Mouse (Mus musculus) CH12.LX (cell line): Measurements from ENCODE around the gene Fam117a. TPM values are rescaled to one million over a fixed set of nuclear protein-coding genes. Genes with fewer than 3 reads are reported as not detected.

Source experiments
- DNase-seq: peaks from one replicate; pipeline ENCODE4 v3.0.0-alpha.2; 2013; ENCODE audit errors: extremely low read depth
- H3K27ac ChIP-seq: 2 replicates; pipeline ENCODE4 v1.5.1; 2012; ENCODE audit warnings: low read depth, mild to moderate bottlenecking, control low read depth, moderate library complexity; ENCODE audit not compliant: insufficient read depth
- H3K27me3 ChIP-seq: replicated peaks from 2 replicates; pipeline ENCODE3; 2012; ENCODE audit warnings: inconsistent platforms
- H3K36me3 ChIP-seq, 2 experiments: replicated peaks in 1 of 2; 2 replicates each; pipeline versions ENCODE3 to v1.6.1; 2012; ENCODE audit warnings: inconsistent platforms in 1 of 2, low read length in 1 of 2, mild to moderate bottlenecking in 1 of 2, mixed read lengths in 1 of 2, moderate library complexity in 1 of 2; ENCODE audit not compliant: control insufficient read depth in 1 of 2, insufficient read depth in 1 of 2
- H3K4me1 ChIP-seq, 2 experiments: 2 replicates each; pipeline ENCODE4 v1.6.1; 2012; ENCODE audit warnings: inconsistent platforms in 1 of 2, moderate library complexity in 1 of 2; ENCODE audit not compliant: insufficient read depth in 2 of 2, control insufficient read depth in 1 of 2
- H3K4me2 ChIP-seq: 2 replicates; pipeline ENCODE4 v1.6.1; 2012; ENCODE audit warnings: low read depth, mild to moderate bottlenecking, control low read depth; ENCODE audit not compliant: poor library complexity, insufficient read depth, severe bottlenecking
- H3K4me3 ChIP-seq, 3 experiments: fragments of 150-350 bp in 1 of 3; sonication (generic) in 1 of 3; replicated peaks in 1 of 3; 2 replicates each; pipeline versions ENCODE3 to v1.5.1; 2011 to 2012; ENCODE audit warnings: low read depth in 2 of 3, low read length in 2 of 3, mild to moderate bottlenecking in 2 of 3, moderate library complexity in 2 of 3, control low read depth in 1 of 3, improper control_type of control experiment in 1 of 3, inconsistent platforms in 1 of 3, mixed read lengths in 1 of 3; ENCODE audit not compliant: poor library complexity in 1 of 3
- H3K79me2 ChIP-seq: replicated peaks from 2 replicates; pipeline ENCODE4 v1.6.1; 2012; ENCODE audit warnings: mild to moderate bottlenecking, moderate library complexity; ENCODE audit not compliant: control insufficient read depth, poor library complexity, insufficient read depth, severe bottlenecking; ENCODE audit errors: extremely low read depth
- H3K9ac ChIP-seq: 2 replicates; pipeline ENCODE4 v1.6.1; 2012; ENCODE audit warnings: low read depth, mild to moderate bottlenecking, control low read depth, moderate library complexity; ENCODE audit not compliant: insufficient read depth
- H3K9me3 ChIP-seq: replicated peaks from 2 replicates; pipeline ENCODE3; 2012; ENCODE audit warnings: low read length, inconsistent platforms, mixed read lengths
- BHLHE40 ChIP-seq: IDR thresholded peaks from 2 replicates; pipeline ENCODE4 v1.6.1; 2011; ENCODE audit warnings: mild to moderate bottlenecking, low read depth, low read length, improper control_type of control experiment
- CHD1 ChIP-seq: IDR thresholded peaks from 2 replicates; pipeline ENCODE4 v1.6.1; 2012; ENCODE audit warnings: low read depth, low read length, improper control_type of control experiment, inconsistent platforms
- CHD2 ChIP-seq: IDR thresholded peaks from 2 replicates; pipeline ENCODE4 v1.6.1; 2011; ENCODE audit warnings: low read length, improper control_type of control experiment
- CTCF ChIP-seq, 2 experiments: IDR thresholded peaks in 1 of 2; conservative IDR thresholded peaks in 1 of 2; 2 replicates each; pipeline ENCODE4 v1.5.1; 2011 to 2012; ENCODE audit warnings: low read depth in 2 of 2, low read length in 2 of 2, improper control_type of control experiment in 1 of 2, inconsistent platforms in 1 of 2, mild to moderate bottlenecking in 1 of 2, moderate library complexity in 1 of 2
- E2F4 ChIP-seq: IDR thresholded peaks from 2 replicates; pipeline ENCODE4 v1.6.1; 2011; ENCODE audit warnings: low read depth, low read length, improper control_type of control experiment; ENCODE audit not compliant: insufficient replicate concordance
- ELF1 ChIP-seq: IDR thresholded peaks from 2 replicates; pipeline ENCODE4 v1.6.1; 2014; ENCODE audit warnings: low read depth, mild to moderate bottlenecking, inconsistent platforms, low read length, improper control_type of control experiment
- EP300 ChIP-seq: IDR thresholded peaks from 2 replicates; pipeline ENCODE4 v1.6.1; 2011; ENCODE audit warnings: low read length, improper control_type of control experiment
- ETS1 ChIP-seq: conservative IDR thresholded peaks from 2 replicates; pipeline ENCODE4 v1.6.1; 2012; ENCODE audit warnings: low read depth, mild to moderate bottlenecking, inconsistent platforms, low read length, improper control_type of control experiment, moderate library complexity
- GABPA ChIP-seq: IDR thresholded peaks from 2 replicates; pipeline ENCODE4 v1.6.1; 2012; ENCODE audit warnings: low read depth, low read length, improper control_type of control experiment, inconsistent platforms; ENCODE audit not compliant: insufficient replicate concordance
- HCFC1 ChIP-seq: IDR thresholded peaks from 2 replicates; pipeline ENCODE4 v1.6.1; 2012; ENCODE audit warnings: low read depth, mild to moderate bottlenecking, inconsistent platforms, low read length, improper control_type of control experiment
- IRF4 ChIP-seq: IDR thresholded peaks from 2 replicates; pipeline ENCODE4 v1.6.1; 2014; ENCODE audit warnings: low read depth, mild to moderate bottlenecking, inconsistent platforms, low read length, improper control_type of control experiment
- JUN ChIP-seq: IDR thresholded peaks from 2 replicates; pipeline ENCODE4 v1.6.1; 2011; ENCODE audit warnings: low read depth, mild to moderate bottlenecking, low read length, improper control_type of control experiment, moderate library complexity; ENCODE audit not compliant: insufficient read depth
- JUND ChIP-seq: conservative IDR thresholded peaks from 2 replicates; pipeline ENCODE4 v1.6.1; 2011; ENCODE audit warnings: low read depth, low read length, improper control_type of control experiment
- KAT2A ChIP-seq: IDR thresholded peaks from 2 replicates; pipeline ENCODE4 v1.6.1; 2012; ENCODE audit warnings: low read length, improper control_type of control experiment, inconsistent platforms; ENCODE audit not compliant: insufficient replicate concordance
- MAFK ChIP-seq: IDR thresholded peaks from 2 replicates; pipeline ENCODE4 v1.6.1; 2011; ENCODE audit warnings: low read length, improper control_type of control experiment; ENCODE audit not compliant: insufficient replicate concordance
- MAX ChIP-seq: IDR thresholded peaks from 2 replicates; pipeline ENCODE4 v1.6.1; 2011; ENCODE audit warnings: low read length, improper control_type of control experiment
- MAZ ChIP-seq: IDR thresholded peaks from 2 replicates; pipeline ENCODE4 v1.6.1; 2012; ENCODE audit warnings: low read depth, mild to moderate bottlenecking, inconsistent platforms, low read length, improper control_type of control experiment, moderate library complexity
- MEF2A ChIP-seq: IDR thresholded peaks from 2 replicates; pipeline ENCODE4 v1.6.1; 2014; ENCODE audit warnings: low read depth, mild to moderate bottlenecking, inconsistent platforms, low read length, improper control_type of control experiment, borderline replicate concordance
- MXI1 ChIP-seq: IDR thresholded peaks from 2 replicates; pipeline ENCODE4 v1.6.1; 2011; ENCODE audit warnings: mild to moderate bottlenecking, low read depth, low read length, improper control_type of control experiment
- MYC ChIP-seq: IDR thresholded peaks from 2 replicates; pipeline ENCODE4 v1.6.1; 2011; ENCODE audit warnings: low read depth, mild to moderate bottlenecking, improper control_type of control experiment, low read length
- NELFE ChIP-seq: IDR thresholded peaks from 2 replicates; pipeline ENCODE4 v1.6.1; 2011; ENCODE audit warnings: low read depth, low read length, improper control_type of control experiment
- NRF1 ChIP-seq: IDR thresholded peaks from 2 replicates; pipeline ENCODE4 v1.6.1; 2014; ENCODE audit warnings: low read depth, mild to moderate bottlenecking, inconsistent platforms, low read length, improper control_type of control experiment, moderate library complexity
- PAX5 ChIP-seq: IDR thresholded peaks from 2 replicates; pipeline ENCODE4 v1.6.1; 2012; ENCODE audit warnings: low read length, inconsistent platforms, mixed read lengths
- POLR2A ChIP-seq: IDR thresholded peaks from 2 replicates; pipeline ENCODE4 v1.6.1; 2011; ENCODE audit warnings: low read depth, mild to moderate bottlenecking, improper control_type of control experiment, low read length
- POLR2AphosphoS2 ChIP-seq: IDR thresholded peaks from 2 replicates; pipeline ENCODE4 v1.6.1; 2011; ENCODE audit warnings: low read depth, low read length, improper control_type of control experiment
- RAD21 ChIP-seq: IDR thresholded peaks from 2 replicates; pipeline ENCODE4 v1.6.1; 2011; ENCODE audit warnings: low read depth, mild to moderate bottlenecking, low read length, improper control_type of control experiment, moderate library complexity
- RCOR1 ChIP-seq: conservative IDR thresholded peaks from 2 replicates; pipeline ENCODE4 v1.6.1; 2012; ENCODE audit warnings: low read depth, mild to moderate bottlenecking, inconsistent platforms, low read length, improper control_type of control experiment
- SIN3A ChIP-seq: IDR thresholded peaks from 2 replicates; pipeline ENCODE4 v1.6.1; 2012; ENCODE audit warnings: low read length, improper control_type of control experiment, inconsistent platforms
- SMC3 ChIP-seq: IDR thresholded peaks from 2 replicates; pipeline ENCODE4 v1.6.1; 2011; ENCODE audit warnings: low read depth, low read length, improper control_type of control experiment
- TBP ChIP-seq: conservative IDR thresholded peaks from 2 replicates; pipeline ENCODE4 v1.6.1; 2011; ENCODE audit warnings: low read depth, low read length, improper control_type of control experiment
- TCF12 ChIP-seq: IDR thresholded peaks from 2 replicates; pipeline ENCODE4 v1.6.1; 2014; ENCODE audit warnings: low read depth, mild to moderate bottlenecking, inconsistent platforms, low read length, improper control_type of control experiment
- UBTF ChIP-seq: IDR thresholded peaks from 2 replicates; pipeline ENCODE4 v1.6.1; 2012; ENCODE audit warnings: low read depth, mild to moderate bottlenecking, inconsistent platforms, low read length, improper control_type of control experiment, moderate library complexity
- USF1 ChIP-seq: IDR thresholded peaks from 2 replicates; pipeline ENCODE4 v1.6.1; 2014; ENCODE audit warnings: low read depth, mild to moderate bottlenecking, inconsistent platforms, low read length, improper control_type of control experiment
- USF2 ChIP-seq: conservative IDR thresholded peaks from 2 replicates; pipeline ENCODE4 v1.6.1; 2011; ENCODE audit warnings: low read depth, low read length, improper control_type of control experiment
- ZC3H11A ChIP-seq: IDR thresholded peaks from 2 replicates; pipeline ENCODE4 v1.6.1; 2012; ENCODE audit warnings: low read depth, mild to moderate bottlenecking, inconsistent platforms, low read length, improper control_type of control experiment
- ZKSCAN1 ChIP-seq: IDR thresholded peaks from 2 replicates; pipeline ENCODE4 v1.6.1; 2012; ENCODE audit warnings: low read depth, inconsistent platforms, low read length, improper control_type of control experiment, borderline replicate concordance
- ZMIZ1 ChIP-seq: IDR thresholded peaks from 2 replicates; pipeline ENCODE4 v1.6.1; 2012; ENCODE audit warnings: low read depth, mild to moderate bottlenecking, inconsistent platforms, low read length, improper control_type of control experiment
- ZNF384 ChIP-seq: IDR thresholded peaks from 2 replicates; pipeline ENCODE4 v1.6.1; 2012; ENCODE audit warnings: low read depth, low read length, improper control_type of control experiment, inconsistent platforms
- dilution Hi-C: fragments of 300-500 bp; cut with MboI; formaldehyde crosslinking; loops from 2 replicates; pipeline ENCODE4 v1.14.3; 2020; ENCODE audit warnings: low sequenced_read_pairs; ENCODE audit not compliant: extremely low pct_unique_long_range_greater_than_20kb, extremely low pct_ligation_motif_present
- in situ Hi-C: fragments of 300-500 bp; cut with MboI; formaldehyde crosslinking; loops from 3 replicates; pipeline ENCODE4 v1.14.3; 2019; ENCODE audit warnings: low sequenced_read_pairs, low pct_ligation_motif_present, low pct_unique_long_range_greater_than_20kb, mixed read lengths
- polyA plus RNA-seq: library from polyadenylated mRNA; unstranded; fragments of >175 nt; gene quantifications from 2 replicates; pipeline ENCODE4 v1.2.1, GENCODE M21; 2012; ENCODE audit warnings: low read depth; ENCODE audit not compliant: insufficient read length
- total RNA-seq, 2 experiments: library from RNA; depleted of rRNA; stranded (reverse); fragments of 300-350 nt in 1 of 2; fragments of >200 nt in 1 of 2; gene quantifications; 2 replicates each; pipeline ENCODE4 v1.2.3; 2012 to 2014

Fam117a gene
- total and polyA plus RNA-seq, 3 experiments = 0.54 to 2.2 (median 0.91) TPM

GRCm38 (mm10) chr11:95293017-95293624, 43.7 kb upstream of the Fam117a start:
- peak; percentile 80 for DNase-seq
- Histone ChIP-seq H3K27ac (peak overlapping the region; percentile 90), H3K79me2 (peaks cover 27% of the 10 kb centered on the region), H3K36me3 (peaks cover 43 to 71% of the 10 kb centered on the region in 2 experiments), H3K9me3 (no peaks in the 10 kb centered on the region), H3K4me3 (no peak overlapping the region), H3K27me3 (no peaks in the 10 kb centered on the region), H3K4me1 (peaks cover 22 to 47% of the 10 kb centered on the region in 2 experiments), H3K4me2 (peak overlapping the region; percentile 94), H3K9ac (peak overlapping the region; percentile 49)
- TF ChIP-seq CHD1 (peak; percentile 72; the same call in 1 of the 2 replicates), JUN (peak; percentile 26; the same call in 1 of the 2 replicates), NRF1 (no peak), TBP (0 out of 2 replicates have a peak, but pooled peaks have one; percentile 38), CTCF (conservative IDR thresholded peaks at IDR 0.05 in 1 of 2, IDR thresholded peaks at IDR 0.05 in 1 of 2; ENCODE audit: low read depth in 2 of 2, low read length in 2 of 2) (no peak), SIN3A (peak; percentile 89), KAT2A (no peak), IRF4 (peak; percentile 97), ZKSCAN1 (no peak), JUND (no peak), MAX (peak; percentile 99), TCF12 (peak; percentile 48), POLR2A (no peak; the same call in 1 of the 2 replicates), MYC (peak; percentile 100), CHD2 (peak; percentile 51), ZNF384 (peak; percentile 79), ZMIZ1 (no peak; the same call in 1 of the 2 replicates), E2F4 (no peak), ETS1 (peak; percentile 51), GABPA (no peak), EP300 (peak; percentile 94), NELFE (no peak), USF2 (0 out of 2 replicates have a peak, but pooled peaks have one; percentile 3), BHLHE40 (peak; percentile 83), SMC3 (no peak), RAD21 (no peak), USF1 (no peak), MAFK (no peak), ELF1 (no peak), PAX5 (no peak), POLR2AphosphoS2 (0 out of 2 replicates have a peak, but pooled peaks have one; percentile 28), RCOR1 (peak; percentile 63; the same call in 1 of the 2 replicates), MAZ (no peak), MXI1 (peak; percentile 99), ZC3H11A (no peak), HCFC1 (no peak), MEF2A (peak; percentile 34; the same call in 1 of the 2 replicates), UBTF (no peak)
- dilution Hi-C loops (no loop called here), in situ Hi-C loops (no loop called here)
